9 mouse cellular contexts compared by ENCODE assay signal in genomic region chr5:118108124-118108793, GRCm38 (mm10). TPM values are rescaled to one million over a fixed set of nuclear protein-coding genes. Genes with fewer than 3 reads are reported as not detected.
DNase-seq lines count a peak whose midpoint lies in the region; ATAC-seq and TF ChIP-seq lines count a peak whose summit lies in the region.
"Had no signal": no experiment of that assay in that cellular context is flagged by ENCODE, and none has a peak within 500 bp of the region (broad histone marks: within the 10 kb centered on the region; RNA-seq: fewer than 3 reads in every experiment).

No protein-coding gene starts in this region.

- H3K4me1 ChIP-seq in heart, postnatal 0 days (ENCODE audit: control insufficient read depth, insufficient read depth): peaks cover 10% of the 10 kb centered on the region; the same call in 1 of the 2 replicates

- no peak overlapping the region for H3K4me3 ChIP-seq in heart, postnatal 0 days (ENCODE audit: low read depth, low read length)

- no peak overlapping the region for H3K27ac ChIP-seq in heart, postnatal 0 days (ENCODE audit: low read depth)

- no peak overlapping the region for H3K9ac ChIP-seq in heart, postnatal 0 days (replicated peaks; ENCODE audit: low read depth, low read length)

- peaks cover 43% of the 10 kb centered on the region for H3K36me3 ChIP-seq in heart, postnatal 0 days (replicated peaks; ENCODE audit: control insufficient read depth, insufficient read depth, low read length)

- 46% methylated on average over 17 of the region's 17 CpGs for WGBS in heart, postnatal 0 days

- TF ChIP-seq EP300 in heart, postnatal 0 days (IDR thresholded peaks at IDR 0.05; ENCODE audit: low read depth): no peak

- H3K27me3 ChIP-seq in heart, postnatal 0 days (ENCODE audit: control insufficient read depth, insufficient read depth, low read length): no peaks in the 10 kb centered on the region

- no peak overlapping the region for H3K4me2 ChIP-seq in heart, postnatal 0 days (ENCODE audit: low read depth, low read length)

- H3K9me3 ChIP-seq in heart, postnatal 0 days (replicated peaks; ENCODE audit: control insufficient read depth, low read length): no peaks in the 10 kb centered on the region

- ATAC-seq in heart, postnatal 0 days (ENCODE audit: insufficient read depth, low read depth): peak; percentile 72
- no peak for ATAC-seq in erythroid progenitor cell, adult 5-6 weeks (replicated peaks; ENCODE audit: low FRiP score, poor library complexity, severe bottlenecking)

- intact Hi-C loops in left cerebral cortex, postnatal 36 days (cut with DNase I): no loop called here

- TF ChIP-seq CTCF in heart, postnatal 0 days (IDR thresholded peaks at IDR 0.05; ENCODE audit: low read depth): no peak

- DNase-seq in gastrocnemius, postnatal 10 days: peak; percentile 53
- DNase-seq in gastrocnemius, adult 18-20 months (ENCODE audit: low spot score): no peak
- peak; percentile 47 for DNase-seq in ZHBTc4 (ENCODE audit: low read depth, low spot score)
- peak; percentile 37 for DNase-seq in heart, postnatal 0 days (ENCODE audit: low spot score)
- DNase-seq in left cerebral cortex, postnatal 36 days (ENCODE audit: low spot score in 2 of 2): peak; percentile 54 to 66
- no peak for DNase-seq in spleen, postnatal 36 days (ENCODE audit: low spot score in 2 of 2)
- DNase-seq in c-Kit-positive CD71-positive TER-119-positive erythroid progenitor cells, embryonic 14.5 days (ENCODE audit: low spot score): no peak

RNA-seq across cellular contexts. Expression of gene Fbxw8, which starts 47.0 kb away (rescaled TPM):
- total RNA-seq in gastrocnemius, postnatal 10 days (2021): 10 to 100 TPM; 32.8 to 33.5 TPM
- 10 to 100 TPM; 20.5 to 21.1 TPM for total RNA-seq in gastrocnemius, adult 18-20 months (2021)
- 49.7 and 66.9 TPM in 2 replicates for total RNA-seq in heart, postnatal 0 days (2014; rRNA removed; ENCODE audit: low replicate concordance)
- polyA plus RNA-seq in heart, postnatal 0 days (2015; fragmentation: Nextera tagmentation; extraction: Ambion mirVana): 15.5 and 16.5 TPM in 2 replicates
- total RNA-seq in left cerebral cortex, postnatal 36 days (2021): 10 to 100 TPM; 31.4 to 34.7 TPM
- 0.84 and 4.0 TPM in 2 replicates for total RNA-seq in erythroid progenitor cell, adult 5-6 weeks (2015; ENCODE audit: low replicate concordance)
- 0.30 and 3.2 TPM in 2 replicates for total RNA-seq in erythroid progenitor cell, adult 5-6 weeks (2017; ENCODE audit: low replicate concordance)

RNA-seq across cellular contexts. Expression of gene Hrk, which starts 56.2 kb away (rescaled TPM):
- under 1 TPM in 1 of 2 experiments, not detected in 1; 0.12 TPM for total RNA-seq in gastrocnemius, postnatal 10 days (2021)
- total RNA-seq in gastrocnemius, adult 18-20 months (2021): under 1 TPM; 0.12 to 0.21 TPM
- 0.04 TPM in 1 of 2 replicates, not detected in the other for total RNA-seq in heart, postnatal 0 days (2014; rRNA removed; ENCODE audit: low replicate concordance)
- 0.11 and 0.19 TPM in 2 replicates for polyA plus RNA-seq in heart, postnatal 0 days (2015; fragmentation: Nextera tagmentation; extraction: Ambion mirVana)
- 10 to 100 TPM; 28.3 to 30.3 TPM for total RNA-seq in left cerebral cortex, postnatal 36 days (2021)
- total RNA-seq in erythroid progenitor cell, adult 5-6 weeks (2015; ENCODE audit: low replicate concordance): not detected in 2 replicates
- total RNA-seq in erythroid progenitor cell, adult 5-6 weeks (2017; ENCODE audit: low replicate concordance): not detected in 2 replicates
- polyA plus RNA-seq: C2C12 had no signal

Comparison
In these comparisons a context has a peak if more than half of its experiments do, and no peak if none do; other contexts are left out.
1. DNase-seq: peak in gastrocnemius, postnatal 10 days (single experiment), ZHBTc4 (single experiment), heart, postnatal 0 days (single experiment) and left cerebral cortex, postnatal 36 days (2 of 2); none in gastrocnemius, adult 18-20 months (single experiment), spleen, postnatal 36 days (0 of 2) and c-Kit-positive CD71-positive TER-119-positive erythroid progenitor cells, embryonic 14.5 days (single experiment).
2. RNA of gene Fbxw8, which starts 47.0 kb away (total RNA-seq): 49.7 to 66.9 TPM in heart, postnatal 0 days, 31.4 to 34.7 TPM in left cerebral cortex, postnatal 36 days, 32.8 to 33.5 TPM in gastrocnemius, postnatal 10 days and 20.5 to 21.1 TPM in gastrocnemius, adult 18-20 months; 0.30 to 4.0 TPM in erythroid progenitor cell, adult 5-6 weeks; every median in the first group is over 4 times any median in the second.
3. RNA of gene Hrk, which starts 56.2 kb away (total RNA-seq): 28.3 to 30.3 TPM in left cerebral cortex, postnatal 36 days; 0.12 to 0.21 TPM in gastrocnemius, adult 18-20 months, 0.12 TPM in gastrocnemius, postnatal 10 days, 0.04 TPM in heart, postnatal 0 days and not detected in erythroid progenitor cell, adult 5-6 weeks; every median in the first group is over 10 times any median in the second.